Mouse (Mus musculus) heart, embryonic 12.5 days (tissue): ENCODE data around the gene Sdf2l1. TPM values are rescaled to one million over a fixed set of nuclear protein-coding genes. Genes with fewer than 3 reads are reported as not detected.

Source experiments
- ATAC-seq: fragments of 200-750 bp; cut with Nextera tagmentation; 2 replicates; pipeline ENCODE4 v1.8.0; 2017; ENCODE audit warnings: moderate TSS enrichment, moderate library complexity; ENCODE audit not compliant: insufficient number of reproducible peaks, low FRiP score
- H3K27ac ChIP-seq: fragments of 300-500 bp; sonication (generic); 2 replicates; pipeline ENCODE4 v1.5.1; 2016; ENCODE audit warnings: mild to moderate bottlenecking, moderate library complexity; ENCODE audit not compliant: poor library complexity, severe bottlenecking
- H3K27me3 ChIP-seq: fragments of 300-500 bp; sonication (generic); replicated peaks from 2 replicates; pipeline ENCODE4 v1.6.1; 2016; ENCODE audit warnings: mild to moderate bottlenecking, moderate library complexity
- H3K36me3 ChIP-seq: fragments of 300-500 bp; sonication (generic); 2 replicates; pipeline ENCODE4 v1.6.1; 2016; ENCODE audit warnings: mild to moderate bottlenecking, moderate library complexity
- H3K4me1 ChIP-seq: fragments of 300-500 bp; sonication (generic); replicated peaks from 2 replicates; pipeline ENCODE4 v1.6.1; 2016; ENCODE audit warnings: mild to moderate bottlenecking
- H3K4me2 ChIP-seq: fragments of 300-500 bp; sonication (generic); 2 replicates; pipeline ENCODE4 v1.6.1; 2016; ENCODE audit warnings: mild to moderate bottlenecking, moderate library complexity
- H3K4me3 ChIP-seq: fragments of 300-500 bp; sonication (generic); 2 replicates; pipeline ENCODE4 v1.5.1; 2016; ENCODE audit warnings: mild to moderate bottlenecking
- H3K9ac ChIP-seq: fragments of 300-500 bp; sonication (generic); 2 replicates; pipeline ENCODE4 v1.6.1; 2016; ENCODE audit warnings: mild to moderate bottlenecking, moderate library complexity
- H3K9me3 ChIP-seq: fragments of 300-500 bp; sonication (generic); replicated peaks from 2 replicates; pipeline ENCODE4 v1.6.1; 2016; ENCODE audit warnings: mild to moderate bottlenecking, moderate library complexity
- WGBS: fragments of 180-500 bp; shearing (Covaris S2); methylation state at CpG from one replicate; pipeline ENCODE4 v1.1.7; 2016; 5-methylcytosine and 5-hydroxymethylcytosine counted together
- polyA plus RNA-seq: library from polyadenylated mRNA; unstranded; fragments of >200 nt; fragmentation: Nextera tagmentation; extraction: Ambion mirVana; gene quantifications from 2 replicates; pipeline ENCODE4 v1.2.1, GENCODE M21; 2016

The Sdf2l1 gene
- polyA plus RNA-seq, 1 experiment from 2014 or later = 64.9 TPM

DNA sequence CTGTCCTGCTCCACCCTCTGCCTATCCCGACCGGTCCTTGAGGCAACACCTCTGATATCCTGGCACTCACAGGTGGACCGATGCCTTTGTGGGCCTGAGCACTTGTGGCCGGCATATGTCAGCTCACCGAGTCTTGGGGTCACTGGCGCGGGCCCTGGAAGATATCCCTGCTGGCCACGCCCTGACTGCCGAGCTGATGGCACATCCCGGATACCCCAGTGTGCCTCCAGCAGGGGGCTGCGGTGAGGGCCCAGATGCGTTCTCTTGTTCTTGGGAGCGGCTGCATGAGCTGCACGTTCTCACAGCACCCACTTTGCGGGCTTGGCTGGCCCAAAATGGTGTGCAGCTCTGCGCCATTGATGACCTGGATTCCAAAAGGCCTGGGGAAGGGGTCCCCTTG, 15.9 kb upstream of the Sdf2l1 start:
- H3K9ac ChIP-seq = no peak overlapping the region
- peak overlapping the region; percentile 78 for H3K4me2 ChIP-seq
- no peaks in the 10 kb centered on the region for H3K27me3 ChIP-seq
- peaks cover 12% of the 10 kb centered on the region for H3K4me1 ChIP-seq
- peaks cover 15% of the 10 kb centered on the region for H3K36me3 ChIP-seq
- no peak overlapping the region for H3K27ac ChIP-seq
- ATAC-seq = peak; percentile 30; the same call in 1 of the 2 replicates
- peak overlapping the region; percentile 47 for H3K4me3 ChIP-seq
- WGBS = 9% methylated on average over 16 of the region's 16 CpGs
- H3K9me3 ChIP-seq = no peaks in the 10 kb centered on the region

DNA sequence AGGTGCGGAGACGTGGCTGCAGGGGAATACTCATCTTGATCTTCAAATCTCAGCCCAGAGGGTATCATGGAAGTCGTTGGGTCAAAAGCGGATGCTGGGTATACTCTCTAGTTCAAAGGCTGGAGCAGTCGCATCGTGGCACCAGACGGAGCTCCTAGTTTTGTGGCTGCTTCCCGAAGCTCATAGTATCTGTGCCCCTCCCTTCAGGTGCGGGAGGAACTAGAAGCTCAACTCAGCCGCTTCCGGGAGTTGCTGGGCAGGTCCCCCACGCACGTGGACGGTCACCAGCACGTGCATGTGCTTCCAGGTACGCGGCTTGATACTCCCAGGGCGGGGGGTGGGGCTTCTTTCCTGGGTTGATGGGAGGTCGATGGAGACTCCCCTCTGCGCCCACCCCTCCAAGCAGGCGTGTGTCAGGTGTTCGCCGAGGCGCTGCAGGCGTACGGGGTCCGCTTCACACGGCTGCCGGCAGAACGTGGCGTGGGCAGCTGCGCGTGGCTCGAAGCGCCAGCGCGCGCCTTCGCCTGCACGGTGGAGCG, 15.3 kb upstream of the Sdf2l1 start:
- Histone ChIP-seq H3K36me3 (peaks cover 8% of the 10 kb centered on the region), H3K9me3 (no peaks in the 10 kb centered on the region), H3K27me3 (no peaks in the 10 kb centered on the region), H3K9ac (peak overlapping the region; percentile 59), H3K4me2 (peak overlapping the region; percentile 78), H3K4me1 (peaks cover 12% of the 10 kb centered on the region), H3K4me3 (peak overlapping the region; percentile 47), H3K27ac (no peak overlapping the region)
- under 1% methylated on average over 41 of the region's 41 CpGs for WGBS
- 0 out of 2 replicates have a peak, but pooled peaks have one; percentile 12 for ATAC-seq

DNA sequence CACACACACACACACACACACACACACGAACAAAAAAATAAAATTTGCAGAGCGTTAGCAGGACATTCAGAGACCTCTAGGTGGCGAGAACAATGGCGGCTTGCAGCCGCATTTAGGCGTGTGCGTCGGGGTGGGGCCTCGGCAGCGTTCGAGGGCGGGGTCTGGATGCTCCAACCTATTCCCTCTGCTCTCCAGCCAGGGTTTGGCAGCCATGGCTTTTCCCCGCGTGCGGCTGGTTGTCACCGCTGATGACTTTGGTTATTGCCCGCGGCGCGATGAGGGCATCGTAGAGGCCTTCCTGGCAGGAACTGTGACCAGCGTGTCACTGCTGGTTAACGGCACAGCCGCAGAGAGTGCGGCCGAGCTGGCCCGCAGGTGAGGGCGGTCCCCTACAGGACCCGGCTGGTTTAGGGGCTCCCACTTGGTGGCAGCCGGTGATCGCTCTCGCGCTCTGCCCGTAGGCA, 14.6 kb upstream of the Sdf2l1 start, which contains the start of gene Ccdc116:
Gene Ccdc116, minus strand, starts transcription at position 458 of the 464 bp plus-strand sequence.
- Histone ChIP-seq H3K4me1 (peaks cover 12% of the 10 kb centered on the region), H3K9me3 (no peaks in the 10 kb centered on the region), H3K4me3 (peak within 1 kb of the TSS; percentile 47), H3K4me2 (peak within 1 kb of the TSS; percentile 78), H3K27me3 (no peaks in the 10 kb centered on the region), H3K36me3 (peaks cover 2% of the 10 kb centered on the region), H3K27ac (no peak within 1 kb of the TSS), H3K9ac (peak within 1 kb of the TSS; percentile 59)
- WGBS = 0% methylated on average over 34 of the region's 34 CpGs
- peak; percentile 78 for ATAC-seq

DNA sequence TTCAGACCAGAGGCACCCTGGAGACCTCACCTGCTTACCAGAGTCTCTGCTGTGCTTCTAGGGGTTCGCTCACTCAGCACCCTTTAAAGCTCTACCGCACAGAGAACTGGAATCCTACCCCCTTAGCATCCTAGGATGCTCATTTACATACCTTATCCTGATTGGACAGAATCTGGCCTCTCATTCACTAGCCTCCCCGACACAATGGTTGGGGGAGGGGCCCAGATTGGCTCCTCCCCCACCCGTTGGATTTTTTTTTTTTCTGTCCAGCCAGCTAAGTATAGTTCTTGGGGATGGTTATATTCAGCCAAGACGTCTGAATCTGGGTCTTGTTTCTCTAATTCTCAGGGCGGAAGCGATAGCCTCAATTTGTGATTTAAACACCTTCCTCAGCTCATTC, 12.2 kb upstream of the Sdf2l1 start, which contains the start of gene Ydjc:
Gene Ydjc, plus strand, starts transcription at position 283 of the 400 bp plus-strand sequence.
- H3K9ac ChIP-seq = no peak within 1 kb of the TSS
- no peak within 1 kb of the TSS for H3K27ac ChIP-seq
- 21% methylated on average over 7 of the region's 7 CpGs for WGBS
- no peaks in the 10 kb centered on the region for H3K36me3 ChIP-seq
- no peak within 1 kb of the TSS for H3K4me2 ChIP-seq
- H3K4me3 ChIP-seq = no peak within 1 kb of the TSS
- peaks cover 12% of the 10 kb centered on the region for H3K4me1 ChIP-seq
- ATAC-seq = no peak
- H3K27me3 ChIP-seq = no peaks in the 10 kb centered on the region
- no peaks in the 10 kb centered on the region for H3K9me3 ChIP-seq

DNA sequence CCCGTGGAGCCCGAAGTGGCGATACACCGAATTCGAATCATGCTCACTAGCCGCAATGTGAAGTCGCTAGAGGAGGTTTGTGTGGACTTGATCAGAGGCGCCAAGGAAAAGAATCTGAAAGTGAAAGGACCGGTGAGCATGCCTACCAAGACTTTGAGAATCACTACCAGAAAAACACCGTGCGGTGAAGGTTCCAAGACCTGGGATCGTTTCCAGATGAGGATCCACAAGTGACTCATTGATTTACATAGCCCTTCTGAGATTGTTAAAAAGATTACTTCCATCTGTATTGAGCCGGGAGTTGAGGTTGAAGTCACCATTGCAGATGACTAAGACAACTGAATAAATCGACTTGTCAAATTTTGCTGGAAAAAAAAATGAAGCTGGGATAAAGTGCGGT, 5.2 kb upstream of the Sdf2l1 start:
- WGBS = 79% methylated on average over 15 of the region's 15 CpGs
- Histone ChIP-seq H3K9ac (no peak overlapping the region), H3K4me2 (no peak overlapping the region), H3K27ac (no peak overlapping the region), H3K4me3 (no peak overlapping the region), H3K9me3 (no peaks in the 10 kb centered on the region), H3K27me3 (no peaks in the 10 kb centered on the region), H3K4me1 (peaks cover 6% of the 10 kb centered on the region), H3K36me3 (no peaks in the 10 kb centered on the region)
- ATAC-seq = no peak

DNA sequence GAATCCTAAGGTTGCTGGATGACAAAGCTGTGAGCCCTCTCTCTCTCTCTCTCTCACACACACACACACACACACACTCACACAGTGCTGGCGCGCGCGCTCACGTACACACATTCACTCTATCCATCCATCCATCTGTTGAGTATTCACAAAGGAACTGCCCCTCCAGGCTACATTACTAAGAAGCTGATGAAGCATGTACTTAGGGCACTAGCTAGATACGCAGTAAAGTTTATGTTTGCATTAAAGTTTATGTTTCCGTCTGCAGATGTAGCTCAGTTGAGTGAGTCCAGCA, 670 bp upstream of the Sdf2l1 start:
- WGBS = 47% methylated on average over 7 of the region's 7 CpGs
- peak overlapping the region; percentile 93 for H3K4me2 ChIP-seq
- no peak for ATAC-seq
- H3K9ac ChIP-seq = peak overlapping the region; percentile 75
- H3K36me3 ChIP-seq = no peaks in the 10 kb centered on the region
- H3K4me3 ChIP-seq = peak overlapping the region; percentile 73
- H3K27me3 ChIP-seq = no peaks in the 10 kb centered on the region
- H3K9me3 ChIP-seq = no peaks in the 10 kb centered on the region
- peaks cover 15% of the 10 kb centered on the region for H3K4me1 ChIP-seq
- no peak overlapping the region for H3K27ac ChIP-seq

DNA sequence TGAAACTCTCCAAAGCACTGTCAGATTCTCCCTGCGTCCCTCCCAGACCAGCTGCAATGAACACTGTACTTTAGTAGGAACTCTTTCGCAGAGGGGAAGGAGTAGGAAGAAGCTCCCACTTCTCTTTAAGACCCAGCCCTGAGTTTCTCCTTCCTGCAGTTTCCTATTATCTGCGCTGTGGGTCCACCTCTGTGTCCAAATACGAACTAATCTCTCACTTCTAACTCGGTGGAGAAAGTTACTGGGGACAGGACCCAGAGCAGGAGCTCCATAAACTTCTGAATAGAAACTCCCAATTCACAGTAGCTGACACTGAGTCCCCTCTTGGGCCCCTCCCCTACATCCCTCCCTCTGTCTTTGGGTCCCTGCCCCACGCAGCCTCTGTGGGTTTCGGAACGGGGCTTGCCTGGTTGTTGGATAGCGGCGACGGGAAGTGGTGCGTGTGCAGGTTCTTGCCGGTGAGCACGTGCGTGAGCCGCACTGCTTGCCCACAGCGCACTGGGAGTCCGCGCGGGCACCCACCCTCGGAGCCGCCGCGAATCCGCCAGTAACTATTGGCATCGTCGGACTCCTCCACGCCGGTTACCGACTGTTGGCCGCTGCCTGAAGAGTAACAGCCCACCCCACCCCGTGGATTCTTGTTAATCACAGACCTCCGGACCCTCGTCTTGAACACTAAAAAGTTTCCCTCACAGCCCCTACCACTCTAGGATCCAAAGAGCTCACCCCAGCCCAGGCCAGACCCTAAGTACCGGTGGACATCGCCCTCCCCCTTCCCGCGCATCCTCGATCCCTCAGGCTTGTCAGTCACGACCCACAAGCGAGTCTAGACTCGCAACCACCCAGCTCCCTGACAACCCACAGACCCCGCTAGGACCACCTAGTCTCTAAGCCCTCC, 743 bp downstream of the Sdf2l1 start:
- H3K27ac ChIP-seq = peak overlapping the region; percentile 30; the same call in 1 of the 2 replicates
- no peaks in the 10 kb centered on the region for H3K36me3 ChIP-seq
- peak overlapping the region; percentile 93 for H3K4me2 ChIP-seq
- H3K9ac ChIP-seq = peak overlapping the region; percentile 75
- H3K4me3 ChIP-seq = peak overlapping the region; percentile 73
- peaks cover 15% of the 10 kb centered on the region for H3K4me1 ChIP-seq
- 3% methylated on average over 43 of the region's 43 CpGs for WGBS
- ATAC-seq = no peak
- no peaks in the 10 kb centered on the region for H3K27me3 ChIP-seq
- H3K9me3 ChIP-seq = no peaks in the 10 kb centered on the region

DNA sequence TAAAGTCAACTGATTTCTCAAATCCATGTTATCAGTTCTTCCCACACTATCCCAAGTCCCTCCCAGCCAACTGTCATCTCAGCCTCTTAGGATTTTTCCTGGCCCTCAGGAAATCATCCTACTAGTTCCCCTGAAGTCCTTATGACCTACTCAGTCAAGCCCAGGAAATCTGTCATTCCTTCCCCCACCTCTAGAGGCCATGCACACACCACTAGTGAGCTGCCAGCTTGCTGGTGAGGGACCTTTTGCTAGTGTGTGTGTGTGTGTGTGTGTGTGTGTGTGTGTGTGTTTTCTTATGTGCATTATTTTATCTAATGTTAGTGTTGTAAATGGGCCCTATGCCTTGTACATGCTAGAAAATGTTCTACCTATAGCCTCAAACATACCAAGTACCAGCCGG, 4.9 kb downstream of the Sdf2l1 start:
- H3K9ac ChIP-seq = no peak overlapping the region
- H3K4me2 ChIP-seq = no peak overlapping the region
- WGBS = 100% methylated on average over 1 of the region's 1 CpGs
- ATAC-seq = no peak
- no peaks in the 10 kb centered on the region for H3K27me3 ChIP-seq
- H3K9me3 ChIP-seq = no peaks in the 10 kb centered on the region
- no peak overlapping the region for H3K27ac ChIP-seq
- H3K36me3 ChIP-seq = peaks cover 9% of the 10 kb centered on the region
- no peak overlapping the region for H3K4me3 ChIP-seq
- H3K4me1 ChIP-seq = peaks cover 29% of the 10 kb centered on the region

DNA sequence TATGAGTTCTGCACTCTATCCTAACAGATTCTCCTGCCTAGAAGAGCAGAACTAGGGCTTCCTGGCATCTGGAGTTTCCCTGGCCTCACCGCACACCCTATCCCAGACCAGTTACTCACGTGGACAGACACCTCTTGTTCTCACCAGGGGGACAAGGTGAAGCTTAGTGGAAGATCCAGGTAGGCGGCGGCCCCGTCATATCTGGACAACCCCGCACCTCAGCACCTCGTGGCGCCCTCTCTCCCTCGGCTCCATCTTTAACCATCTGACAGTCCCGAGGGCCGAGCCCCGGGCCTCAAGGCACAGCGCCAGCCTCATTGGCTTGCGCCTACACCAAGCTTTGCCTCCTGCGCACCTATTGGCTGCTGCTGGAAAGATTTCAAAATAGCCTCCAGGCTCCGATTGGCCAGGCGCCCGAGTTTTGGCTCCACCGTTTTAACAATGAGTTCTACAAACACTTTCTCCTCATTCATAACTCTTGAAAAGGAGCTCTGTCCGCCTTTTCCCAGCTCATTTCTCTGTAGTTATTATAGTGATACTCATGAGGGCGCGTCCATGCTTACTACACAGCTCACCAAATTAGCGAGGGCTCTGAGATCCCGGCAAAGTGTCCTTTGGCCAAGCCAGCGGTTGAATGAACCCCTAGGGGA, 7.2 kb downstream of the Sdf2l1 start, which contains the start of gene 2610318N02Rik:
Gene 2610318N02Rik, minus strand, starts transcription at position 297 of the 650 bp plus-strand sequence.
- Histone ChIP-seq H3K4me2 (peak within 1 kb of the TSS; percentile 87), H3K27ac (peak within 1 kb of the TSS; percentile 49), H3K4me1 (peaks cover 20% of the 10 kb centered on the region), H3K9me3 (no peaks in the 10 kb centered on the region), H3K27me3 (no peaks in the 10 kb centered on the region), H3K36me3 (peaks cover 29% of the 10 kb centered on the region), H3K9ac (peak within 1 kb of the TSS; percentile 76), H3K4me3 (peak within 1 kb of the TSS; percentile 64)
- WGBS = under 1% methylated on average over 25 of the region's 25 CpGs
- peak; percentile 95 for ATAC-seq

DNA sequence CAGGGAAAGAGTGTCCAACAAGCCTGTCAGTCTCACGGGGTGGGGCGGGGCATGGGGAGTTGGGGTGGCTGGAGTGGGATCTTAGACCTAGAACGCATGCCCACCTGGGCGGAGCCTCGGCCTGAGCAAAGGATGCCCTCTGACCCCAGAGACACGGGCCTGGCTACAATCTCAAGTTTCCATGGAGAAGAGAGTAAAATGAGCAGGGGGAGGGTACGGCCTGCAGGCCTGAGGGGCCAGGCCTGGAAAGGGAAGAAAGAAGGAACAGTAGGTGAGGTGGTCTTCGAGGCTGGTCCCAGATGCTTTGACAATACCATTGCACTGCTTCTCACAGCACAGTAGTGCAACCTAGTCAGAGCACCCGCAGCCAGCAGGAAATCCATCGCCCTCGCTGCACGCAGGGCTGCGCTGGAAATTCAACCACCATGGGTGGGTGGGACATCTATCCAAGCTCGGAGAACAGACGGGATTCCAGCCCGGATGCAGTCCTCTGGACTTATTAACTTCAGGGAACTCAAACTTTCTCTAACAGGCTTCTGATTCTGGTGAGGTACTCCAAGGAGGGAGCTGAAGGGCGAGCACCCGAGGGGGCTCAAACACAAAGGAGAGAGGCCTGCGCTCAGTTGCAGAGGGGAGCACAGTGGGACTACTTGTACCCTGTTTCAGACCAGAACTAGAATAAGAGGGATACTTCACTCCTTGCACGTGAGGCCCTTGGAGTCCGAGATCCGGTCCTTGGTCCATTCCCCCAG, 7.9 kb downstream of the Sdf2l1 start:
- peak overlapping the region; percentile 76 for H3K9ac ChIP-seq
- peaks cover 20% of the 10 kb centered on the region for H3K4me1 ChIP-seq
- peak; percentile 63 for ATAC-seq
- H3K9me3 ChIP-seq = no peaks in the 10 kb centered on the region
- no peaks in the 10 kb centered on the region for H3K27me3 ChIP-seq
- WGBS = 4% methylated on average over 22 of the region's 22 CpGs
- peak overlapping the region; percentile 64 for H3K4me3 ChIP-seq
- peaks cover 35% of the 10 kb centered on the region for H3K36me3 ChIP-seq
- H3K4me2 ChIP-seq = peak overlapping the region; percentile 87
- H3K27ac ChIP-seq = peak overlapping the region; percentile 49
